Mouse (Mus musculus) embryonic facial prominence, embryonic 10.5 days (tissue): Measurements from ENCODE around the gene Slc25a41. TPM values are rescaled to one million over a fixed set of nuclear protein-coding genes. Genes with fewer than 3 reads are reported as not detected.

Experiments
- DNase-seq: peaks from one replicate; pipeline ENCODE4 v3.0.0-alpha.2; 2017; ENCODE audit warnings: low spot score
- H3K27ac ChIP-seq: fragments of 300-500 bp; sonication (generic); replicated peaks from 2 replicates; pipeline ENCODE4 v1.5.1; 2016; ENCODE audit warnings: mild to moderate bottlenecking
- H3K27me3 ChIP-seq: fragments of 300-500 bp; sonication (generic); replicated peaks from 2 replicates; pipeline ENCODE4 v1.6.1; 2016; ENCODE audit warnings: low read depth, mild to moderate bottlenecking; ENCODE audit not compliant: poor library complexity, severe bottlenecking
- H3K36me3 ChIP-seq: fragments of 300-500 bp; sonication (generic); replicated peaks from 2 replicates; pipeline ENCODE4 v1.6.1; 2016; ENCODE audit warnings: mild to moderate bottlenecking, moderate library complexity
- H3K4me1 ChIP-seq: fragments of 300-500 bp; sonication (generic); 2 replicates; pipeline ENCODE4 v1.6.1; 2016
- H3K4me3 ChIP-seq: fragments of 300-500 bp; sonication (generic); 2 replicates; pipeline ENCODE4 v1.5.1; 2016; ENCODE audit warnings: mild to moderate bottlenecking, moderate library complexity
- H3K9me3 ChIP-seq: fragments of 300-500 bp; sonication (generic); 2 replicates; pipeline ENCODE4 v1.6.1; 2016; ENCODE audit warnings: mild to moderate bottlenecking
- WGBS: fragments of 180-500 bp; shearing (Covaris S2); methylation state at CpG from one replicate; pipeline ENCODE4 v1.1.7; 2016; 5-methylcytosine and 5-hydroxymethylcytosine counted together
- polyA plus RNA-seq: library from polyadenylated mRNA; unstranded; fragments of >200 nt; fragmentation: Nextera tagmentation; extraction: Ambion mirVana; gene quantifications from 2 replicates; pipeline ENCODE4 v1.2.1, GENCODE M21; 2016

The Slc25a41 gene
- polyA plus RNA-seq, 1 experiment from 2014 or later, result 0.12 TPM

GRCm38 (mm10) chr17:57032854-57033253 lies 8.6 kb downstream of the Slc25a41 start:
- Histone ChIP-seq H3K4me3 (peak overlapping the region; percentile 84), H3K27me3 (peaks cover 11% of the 10 kb centered on the region), H3K36me3 (peaks cover 18% of the 10 kb centered on the region), H3K4me1 (peaks cover 24% of the 10 kb centered on the region), H3K27ac (peak overlapping the region; percentile 87; the same call in 1 of the 2 replicates), H3K9me3 (no peaks in the 10 kb centered on the region)
- 78% methylated on average over 4 of the region's 4 CpGs for WGBS
- no peak for DNase-seq

GRCm38 (mm10) chr17:57031661-57032420 lies 9.6 kb downstream of the Slc25a41 start:
- DNase-seq, result peak; percentile 99
- peak overlapping the region; percentile 99 for H3K27ac ChIP-seq
- H3K4me1 ChIP-seq, result peaks cover 24% of the 10 kb centered on the region
- WGBS, result under 1% methylated on average over 38 of the region's 38 CpGs
- H3K27me3 ChIP-seq, result peaks cover 3% of the 10 kb centered on the region; the same call in 1 of the 2 replicates
- H3K36me3 ChIP-seq, result peaks cover 28% of the 10 kb centered on the region
- peak overlapping the region; percentile 84 for H3K4me3 ChIP-seq
- no peaks in the 10 kb centered on the region for H3K9me3 ChIP-seq

- peaks cover 36% of the 10 kb centered on the region for H3K36me3 ChIP-seq
- H3K27me3 ChIP-seq, result no peaks in the 10 kb centered on the region
- H3K4me3 ChIP-seq, result peak within 1 kb of the TSS; percentile 84
- no peaks in the 10 kb centered on the region for H3K9me3 ChIP-seq
- peaks cover 24% of the 10 kb centered on the region for H3K4me1 ChIP-seq
- DNase-seq, result peak; percentile 77
- under 1% methylated on average over 99 of the region's 99 CpGs for WGBS
- H3K27ac ChIP-seq, result peak within 1 kb of the TSS; percentile 99
These were observed 10.4 kb downstream of the Slc25a41 start, which contains the start of gene Khsrp for GRCm38 (mm10) chr17:57030931-57031660. Gene Khsrp (minus strand): TSS chr17:57031522.

GRCm38 (mm10) chr17:57029691-57030090 lies 11.8 kb downstream of the Slc25a41 start:
- Histone ChIP-seq H3K4me3 (peak overlapping the region; percentile 84), H3K4me1 (peaks cover 24% of the 10 kb centered on the region), H3K27ac (0 out of 2 replicates have a peak overlapping the region, but pooled peaks have one; percentile 99), H3K27me3 (no peaks in the 10 kb centered on the region), H3K9me3 (no peaks in the 10 kb centered on the region), H3K36me3 (peaks cover 50% of the 10 kb centered on the region)
- 56% methylated on average over 8 of the region's 8 CpGs for WGBS
- no peak for DNase-seq

- H3K36me3 ChIP-seq, result peaks cover 72% of the 10 kb centered on the region
- H3K27me3 ChIP-seq, result no peaks in the 10 kb centered on the region
- H3K4me1 ChIP-seq, result peaks cover 23% of the 10 kb centered on the region
- H3K27ac ChIP-seq, result no peak overlapping the region
- DNase-seq, result no peak
- no peaks in the 10 kb centered on the region for H3K9me3 ChIP-seq
- WGBS, result 93% methylated on average over 4 of the region's 4 CpGs
- no peak overlapping the region for H3K4me3 ChIP-seq
These were observed 14.0 kb downstream of the Slc25a41 start for GRCm38 (mm10) chr17:57027471-57027870.

GRCm38 (mm10) chr17:57020960-57021359 lies 20.5 kb downstream of the Slc25a41 start:
- peaks cover 72% of the 10 kb centered on the region for H3K36me3 ChIP-seq

GRCm38 (mm10) chr17:57019693-57020092 lies 21.8 kb downstream of the Slc25a41 start:
- no peak for DNase-seq
- H3K9me3 ChIP-seq, result no peaks in the 10 kb centered on the region
- H3K4me1 ChIP-seq, result no peaks in the 10 kb centered on the region
- H3K27me3 ChIP-seq, result no peaks in the 10 kb centered on the region
- WGBS, result 88% methylated on average over 2 of the region's 2 CpGs
- peaks cover 59% of the 10 kb centered on the region for H3K36me3 ChIP-seq
- no peak overlapping the region for H3K4me3 ChIP-seq
- H3K27ac ChIP-seq, result no peak overlapping the region

More at GRCm38 (mm10) chr17:57020960-57021359, 20.5 kb downstream of the Slc25a41 start:
- 93% methylated on average over 5 of the region's 5 CpGs for WGBS
- Histone ChIP-seq H3K4me1 (no peaks in the 10 kb centered on the region), H3K27ac (no peak overlapping the region), H3K9me3 (no peaks in the 10 kb centered on the region), H3K4me3 (no peak overlapping the region), H3K27me3 (no peaks in the 10 kb centered on the region)
- no peak for DNase-seq

GRCm38 (mm10) chr17:57012245-57012795 lies 29.1 kb downstream of the Slc25a41 start:
- no peaks in the 10 kb centered on the region for H3K9me3 ChIP-seq
- no peak for DNase-seq
- peak overlapping the region; percentile 94 for H3K27ac ChIP-seq
- peak overlapping the region; percentile 80 for H3K4me3 ChIP-seq
- no peaks in the 10 kb centered on the region for H3K27me3 ChIP-seq
- 73% methylated on average over 13 of the region's 13 CpGs for WGBS
- peaks cover 23% of the 10 kb centered on the region for H3K4me1 ChIP-seq
- H3K36me3 ChIP-seq, result peaks cover 20% of the 10 kb centered on the region

- under 1% methylated on average over 51 of the region's 51 CpGs for WGBS
- Histone ChIP-seq H3K9me3 (no peaks in the 10 kb centered on the region), H3K4me1 (peaks cover 23% of the 10 kb centered on the region), H3K27ac (peak within 1 kb of the TSS; percentile 94), H3K27me3 (no peaks in the 10 kb centered on the region), H3K4me3 (peak within 1 kb of the TSS; percentile 80), H3K36me3 (peaks cover 29% of the 10 kb centered on the region)
- DNase-seq, result peak; percentile 97
These were observed 30.0 kb downstream of the Slc25a41 start, which contains the start of the genes Gtf2f1 and Gm17949 for GRCm38 (mm10) chr17:57011236-57012141. Gene Gtf2f1 (minus strand): TSS chr17:57011288. Gene Gm17949 (plus strand): TSS chr17:57011469.

GRCm38 (mm10) chr17:57010911-57011235 lies 30.6 kb downstream of the Slc25a41 start:
- 1% methylated on average over 19 of the region's 19 CpGs for WGBS

GRCm38 (mm10) chr17:57007137-57007905 lies 34.1 kb downstream of the Slc25a41 start:
- H3K27ac ChIP-seq, result no peak overlapping the region
- H3K4me3 ChIP-seq, result no peak overlapping the region
- 93% methylated on average over 13 of the region's 13 CpGs for WGBS
- H3K36me3 ChIP-seq, result peaks cover 70% of the 10 kb centered on the region
- no peak for DNase-seq
- H3K27me3 ChIP-seq, result no peaks in the 10 kb centered on the region
- peaks cover 19% of the 10 kb centered on the region for H3K4me1 ChIP-seq
- no peaks in the 10 kb centered on the region for H3K9me3 ChIP-seq

More at GRCm38 (mm10) chr17:57010911-57011235, 30.6 kb downstream of the Slc25a41 start:
- H3K27ac ChIP-seq, result peak overlapping the region; percentile 94
- H3K4me1 ChIP-seq, result peaks cover 23% of the 10 kb centered on the region
- H3K36me3 ChIP-seq, result peaks cover 35% of the 10 kb centered on the region
- H3K4me3 ChIP-seq, result peak overlapping the region; percentile 80
- H3K9me3 ChIP-seq, result no peaks in the 10 kb centered on the region
- no peaks in the 10 kb centered on the region for H3K27me3 ChIP-seq
- no peak for DNase-seq
